Mouse (Mus musculus): ENCODE data around the gene Ddx11. TPM values are rescaled to one million over a fixed set of nuclear protein-coding genes. Genes with fewer than 3 reads are reported as not detected.
"Not testable (repeated sequence)": the region's sequence is repeated elsewhere in the genome, so short reads cannot be mapped to it uniquely, and the experiment has no call there.

The Ddx11 gene
- polyA plus RNA-seq, 1 experiment: 10.0 TPM

GRCm38 (mm10) chr17:66120701-66121100 lies 2.6 kb upstream of the Ddx11 start:
- H3ac ChIP-seq (ENCODE audit: control insufficient read depth, insufficient read length, low read depth): no peak overlapping the region
- H3K36me3 ChIP-seq (ENCODE audit: control insufficient read depth, insufficient read depth): peaks cover 29% of the 10 kb centered on the region
- TF ChIP-seq CTCF (IDR thresholded peaks at IDR 0.05; ENCODE audit: control insufficient read depth, insufficient read depth, insufficient read length): no peak
- TF ChIP-seq CEBPB (IDR thresholded peaks at IDR 0.05; ENCODE audit: low read depth): no peak
- no peak for TF ChIP-seq MAX (IDR thresholded peaks at IDR 0.05)
- TF ChIP-seq USF1 (IDR thresholded peaks at IDR 0.05; ENCODE audit: low read depth): no peak
- no peak for TF ChIP-seq FOSL1 (IDR thresholded peaks at IDR 0.05; ENCODE audit: insufficient read depth, low read length, poor library complexity, severe bottlenecking)
- TF ChIP-seq MYOD1 (IDR thresholded peaks at IDR 0.05; ENCODE audit: control insufficient read depth, insufficient read length, low read depth): no peak
- no peak for TF ChIP-seq MYOG (IDR thresholded peaks at IDR 0.05; ENCODE audit: control insufficient read depth, extremely low read depth, insufficient read length)
- no peaks in the 10 kb centered on the region for H3K27me3 ChIP-seq (ENCODE audit: control insufficient read depth, insufficient read depth, insufficient read length)
- H3K4me3 ChIP-seq (ENCODE audit: insufficient read depth, poor library complexity, severe bottlenecking): no peak overlapping the region
- H3K79me3 ChIP-seq (ENCODE audit: low read depth): peaks cover 16% of the 10 kb centered on the region
- H3K79me2 ChIP-seq (ENCODE audit: control insufficient read depth, insufficient read depth): peaks cover 19% of the 10 kb centered on the region

GRCm38 (mm10) chr17:66123816-66124610 lies 693 bp downstream of the Ddx11 start:
- peak overlapping the region; percentile 59 for H3K4me3 ChIP-seq (ENCODE audit: insufficient read depth, poor library complexity, severe bottlenecking)
- H3K36me3 ChIP-seq (ENCODE audit: control insufficient read depth, insufficient read depth): peaks cover 32% of the 10 kb centered on the region
- H3K27me3 ChIP-seq (ENCODE audit: control insufficient read depth, insufficient read depth, insufficient read length): no peaks in the 10 kb centered on the region
- peak overlapping the region; percentile 93 for H3ac ChIP-seq (ENCODE audit: control insufficient read depth, insufficient read length, low read depth)
- no peak for TF ChIP-seq FOSL1 (IDR thresholded peaks at IDR 0.05; ENCODE audit: insufficient read depth, low read length, poor library complexity, severe bottlenecking)
- TF ChIP-seq CEBPB (IDR thresholded peaks at IDR 0.05; ENCODE audit: low read depth): no peak
- TF ChIP-seq MAX (IDR thresholded peaks at IDR 0.05): no peak
- no peak for TF ChIP-seq CTCF (IDR thresholded peaks at IDR 0.05; ENCODE audit: control insufficient read depth, insufficient read depth, insufficient read length)
- TF ChIP-seq MYOD1 (IDR thresholded peaks at IDR 0.05; ENCODE audit: control insufficient read depth, insufficient read length, low read depth): no peak
- TF ChIP-seq USF1 (IDR thresholded peaks at IDR 0.05; ENCODE audit: low read depth): no peak
- TF ChIP-seq MYOG (IDR thresholded peaks at IDR 0.05; ENCODE audit: control insufficient read depth, extremely low read depth, insufficient read length): no peak
- H3K79me3 ChIP-seq (ENCODE audit: low read depth): peaks cover 27% of the 10 kb centered on the region
- H3K79me2 ChIP-seq (ENCODE audit: control insufficient read depth, insufficient read depth): peaks cover 44% of the 10 kb centered on the region

DNA sequence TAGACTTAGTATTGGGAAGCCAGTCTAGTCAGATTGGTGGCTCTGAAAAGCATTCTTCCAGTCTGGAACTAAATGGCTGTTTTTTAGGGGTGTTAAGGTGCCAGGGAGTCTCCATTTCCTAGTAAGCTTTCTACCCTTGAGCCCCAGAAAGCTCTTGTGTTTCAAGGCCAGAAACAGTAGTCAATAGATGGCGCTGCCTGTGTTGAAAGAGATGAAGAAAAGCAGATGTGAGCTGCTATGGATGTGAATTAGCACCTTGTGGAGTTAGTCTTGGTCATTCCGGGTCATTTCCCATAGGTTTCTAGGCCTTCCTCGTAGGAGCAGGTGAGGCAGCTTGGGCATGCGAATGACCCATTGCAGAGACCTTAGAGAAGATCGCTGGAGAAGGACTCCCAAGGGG lies 1.9 kb downstream of the Ddx11 start:
- H3K79me2 ChIP-seq (ENCODE audit: control insufficient read depth, insufficient read depth): peaks cover 44% of the 10 kb centered on the region
- H3K36me3 ChIP-seq (ENCODE audit: control insufficient read depth, insufficient read depth): peaks cover 36% of the 10 kb centered on the region
- H3K79me3 ChIP-seq (ENCODE audit: low read depth): peaks cover 27% of the 10 kb centered on the region
- H3ac ChIP-seq (ENCODE audit: control insufficient read depth, insufficient read length, low read depth): no peak overlapping the region
- H3K27me3 ChIP-seq (ENCODE audit: control insufficient read depth, insufficient read depth, insufficient read length): no peaks in the 10 kb centered on the region
- TF ChIP-seq CEBPB (IDR thresholded peaks at IDR 0.05; ENCODE audit: low read depth): no peak
- TF ChIP-seq FOSL1 (IDR thresholded peaks at IDR 0.05; ENCODE audit: insufficient read depth, low read length, poor library complexity, severe bottlenecking): no peak
- no peak overlapping the region for H3K4me3 ChIP-seq (ENCODE audit: insufficient read depth, poor library complexity, severe bottlenecking)

DNA sequence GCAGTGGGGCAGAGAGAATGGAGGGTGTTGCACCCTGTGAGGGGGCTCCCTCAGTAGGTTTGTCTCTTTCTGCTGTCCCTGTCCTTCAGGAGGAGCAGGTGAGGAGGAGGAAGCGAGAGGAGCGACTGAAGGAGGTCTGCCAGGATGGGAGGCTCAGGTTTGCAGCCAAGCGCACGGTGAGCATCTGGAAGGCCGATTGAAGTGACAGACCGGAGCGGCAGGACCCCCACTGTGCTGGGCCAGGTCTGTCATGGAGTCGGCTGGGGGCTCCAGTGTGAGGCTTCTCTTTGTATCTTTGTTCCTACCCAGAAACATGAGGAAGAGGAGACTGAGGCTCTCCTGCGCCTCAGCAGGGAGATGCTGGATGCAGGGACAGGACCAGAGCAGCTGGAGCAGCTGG lies 7.1 kb downstream of the Ddx11 start:
- Histone ChIP-seq H3K4me3 (ENCODE audit: insufficient read depth, poor library complexity, severe bottlenecking) (no peak overlapping the region), H3K27me3 (ENCODE audit: control insufficient read depth, insufficient read depth, insufficient read length) (no peaks in the 10 kb centered on the region), H3ac (ENCODE audit: control insufficient read depth, insufficient read length, low read depth) (no peak overlapping the region), H3K79me2 (ENCODE audit: control insufficient read depth, insufficient read depth) (peaks cover 28% of the 10 kb centered on the region), H3K79me3 (ENCODE audit: low read depth) (peaks cover 15% of the 10 kb centered on the region), H3K36me3 (ENCODE audit: control insufficient read depth, insufficient read depth) (peaks cover 83% of the 10 kb centered on the region)
- TF ChIP-seq CEBPB (IDR thresholded peaks at IDR 0.05; ENCODE audit: low read depth) (no peak), USF1 (IDR thresholded peaks at IDR 0.05; ENCODE audit: low read depth) (no peak), MYOG (IDR thresholded peaks at IDR 0.05; ENCODE audit: control insufficient read depth, extremely low read depth, insufficient read length) (no peak), MYOD1 (IDR thresholded peaks at IDR 0.05; ENCODE audit: control insufficient read depth, insufficient read length, low read depth) (no peak), FOSL1 (IDR thresholded peaks at IDR 0.05; ENCODE audit: insufficient read depth, low read length, poor library complexity, severe bottlenecking) (no peak), CTCF (IDR thresholded peaks at IDR 0.05; ENCODE audit: control insufficient read depth, insufficient read depth, insufficient read length) (no peak), MAX (IDR thresholded peaks at IDR 0.05) (no peak)

- Histone ChIP-seq H3K79me3 (ENCODE audit: low read depth) (peaks cover 9% of the 10 kb centered on the region), H3ac (ENCODE audit: control insufficient read depth, insufficient read length, low read depth) (no peak overlapping the region), H3K27me3 (ENCODE audit: control insufficient read depth, insufficient read depth, insufficient read length) (no peaks in the 10 kb centered on the region), H3K79me2 (ENCODE audit: control insufficient read depth, insufficient read depth) (peaks cover 20% of the 10 kb centered on the region), H3K4me3 (ENCODE audit: insufficient read depth, poor library complexity, severe bottlenecking) (no peak overlapping the region), H3K36me3 (ENCODE audit: control insufficient read depth, insufficient read depth) (peaks cover 89% of the 10 kb centered on the region)
- TF ChIP-seq USF1 (IDR thresholded peaks at IDR 0.05; ENCODE audit: low read depth): no peak
Measured at GRCm38 (mm10) chr17:66131212-66131611, 7.9 kb downstream of the Ddx11 start.

GRCm38 (mm10) chr17:66152706-66153662 lies 29.7 kb downstream of the Ddx11 start:
- H3K4me3 ChIP-seq (ENCODE audit: insufficient read depth, poor library complexity, severe bottlenecking); H3K79me2 ChIP-seq (ENCODE audit: control insufficient read depth, insufficient read depth); H3K27me3 ChIP-seq (ENCODE audit: control insufficient read depth, insufficient read depth, insufficient read length); H3K79me3 ChIP-seq (ENCODE audit: low read depth); H3ac ChIP-seq (ENCODE audit: control insufficient read depth, insufficient read length, low read depth): not testable (repeated sequence)
- H3K36me3 ChIP-seq (ENCODE audit: control insufficient read depth, insufficient read depth): peaks cover 43% of the 10 kb centered on the region

DNA sequence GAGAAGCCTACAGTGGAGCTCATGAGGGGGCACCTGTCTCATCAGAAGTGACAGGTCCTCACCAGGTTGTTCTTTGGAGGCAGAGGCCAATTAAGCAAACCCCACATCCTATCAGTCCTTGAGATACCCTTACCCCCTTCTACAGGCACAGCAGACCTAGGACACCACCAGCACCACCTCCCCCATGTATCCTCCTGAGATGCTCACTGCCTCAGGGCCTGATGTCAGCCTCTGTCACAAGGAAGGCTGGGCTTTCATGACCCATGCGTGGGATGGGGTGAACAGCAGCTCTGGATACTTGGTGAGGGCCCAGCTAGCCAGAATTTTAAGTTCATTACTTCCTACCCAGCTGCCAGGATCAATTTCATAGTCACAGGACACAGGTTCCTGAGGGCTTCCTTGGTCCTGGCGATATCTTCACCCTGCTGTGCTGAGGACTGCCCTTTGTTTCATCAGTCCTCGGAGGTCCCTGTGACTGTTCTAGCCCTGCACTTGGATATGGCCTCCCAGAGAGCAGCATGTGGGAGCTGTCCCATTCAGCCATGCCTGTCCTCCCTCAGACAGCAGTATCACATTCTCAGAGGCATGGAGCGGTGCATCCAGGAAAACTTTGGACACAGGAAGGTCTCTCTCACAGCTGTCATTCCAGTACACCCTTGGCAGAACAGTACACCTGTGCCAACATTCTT lies 30.6 kb downstream of the Ddx11 start:
- H3K4me3 ChIP-seq (ENCODE audit: insufficient read depth, poor library complexity, severe bottlenecking); H3K79me3 ChIP-seq (ENCODE audit: low read depth); H3K27me3 ChIP-seq (ENCODE audit: control insufficient read depth, insufficient read depth, insufficient read length); H3ac ChIP-seq (ENCODE audit: control insufficient read depth, insufficient read length, low read depth); H3K79me2 ChIP-seq (ENCODE audit: control insufficient read depth, insufficient read depth): not testable (repeated sequence)
- H3K36me3 ChIP-seq (ENCODE audit: control insufficient read depth, insufficient read depth): peaks cover 34% of the 10 kb centered on the region
